Mouse (Mus musculus): ENCODE data around the gene Nfkb1. TPM values are rescaled to one million over a fixed set of nuclear protein-coding genes. Genes with fewer than 3 reads are reported as not detected.

Gene Nfkb1
- total RNA-seq, 2 experiments from 2014 or later = 104 to 181 TPM

DNA sequence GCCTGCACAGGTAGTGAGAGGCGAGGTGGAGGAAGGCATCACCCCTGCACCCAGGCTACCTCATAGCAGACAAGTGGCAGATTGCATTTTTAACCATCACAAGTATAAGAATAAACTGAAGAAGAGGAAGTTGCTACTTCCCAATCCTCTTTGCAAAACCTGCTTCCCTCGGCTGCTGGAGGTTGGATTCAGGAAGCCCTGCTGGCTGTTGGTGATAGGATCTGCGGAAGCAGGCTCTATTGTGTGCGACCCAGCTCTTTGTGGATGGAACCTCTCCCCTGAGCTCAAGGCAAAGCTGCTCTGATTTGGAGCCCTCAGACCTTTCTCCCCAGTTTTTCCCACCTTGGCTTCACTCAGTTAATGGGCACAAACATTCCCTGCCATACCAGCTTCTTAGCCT, 94.3 kb downstream of the Nfkb1 start:
- ATAC-seq (ENCODE audit: poor library complexity, severe bottlenecking) = peak; percentile 75

DNA sequence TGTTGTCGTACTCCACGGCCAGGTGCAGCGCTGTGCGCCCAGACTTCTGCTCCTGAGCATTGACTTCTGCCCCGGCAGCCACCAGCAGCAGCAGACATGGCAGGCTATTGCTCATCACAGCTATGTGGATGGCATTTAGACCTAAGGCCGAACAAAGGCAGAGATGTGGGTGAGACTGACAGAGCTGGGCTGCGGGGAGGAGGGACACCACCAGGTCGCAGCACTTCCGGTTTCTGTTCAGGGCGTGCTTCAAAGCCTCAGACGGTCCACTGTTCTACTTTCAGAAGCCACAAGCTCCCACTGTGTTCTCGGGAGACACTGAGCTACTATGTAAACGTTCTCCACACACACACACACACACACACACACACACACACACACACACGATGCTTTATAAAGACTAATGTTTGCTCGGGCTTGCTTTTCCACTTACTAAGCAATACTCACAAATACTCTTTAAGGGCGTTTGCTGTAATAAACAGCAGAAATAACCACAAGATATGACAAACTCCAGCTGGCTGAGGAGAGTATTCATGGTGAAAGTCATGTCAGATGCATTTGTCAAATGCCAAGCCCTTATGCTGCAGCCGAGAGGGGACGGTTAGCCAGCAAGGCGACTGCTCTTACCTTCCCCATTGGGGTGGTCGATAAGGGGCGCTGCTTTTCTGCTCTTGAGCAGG, 97.0 kb downstream of the Nfkb1 start:
- peak; percentile 73 for ATAC-seq (ENCODE audit: poor library complexity, severe bottlenecking)

DNA sequence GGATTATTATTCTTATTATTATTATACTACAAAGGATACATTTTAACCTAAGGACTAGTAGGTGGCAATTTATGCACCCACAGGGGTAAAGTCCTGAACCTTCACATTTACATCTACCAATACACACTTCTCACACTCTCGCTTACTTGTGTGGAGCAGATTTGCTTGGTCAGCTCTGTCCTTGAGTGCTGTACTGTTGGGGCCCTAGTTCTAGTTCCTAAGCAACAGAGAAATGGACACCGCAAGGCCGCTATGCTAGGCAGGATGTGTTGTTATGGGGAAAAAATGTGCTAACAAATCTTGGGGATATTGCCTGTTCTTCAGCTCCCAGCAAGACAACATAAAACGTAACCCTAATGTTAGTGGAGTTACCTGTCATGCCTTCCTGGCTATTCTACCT, 99.3 kb downstream of the Nfkb1 start:
- ATAC-seq (ENCODE audit: poor library complexity, severe bottlenecking) = no peak

DNA sequence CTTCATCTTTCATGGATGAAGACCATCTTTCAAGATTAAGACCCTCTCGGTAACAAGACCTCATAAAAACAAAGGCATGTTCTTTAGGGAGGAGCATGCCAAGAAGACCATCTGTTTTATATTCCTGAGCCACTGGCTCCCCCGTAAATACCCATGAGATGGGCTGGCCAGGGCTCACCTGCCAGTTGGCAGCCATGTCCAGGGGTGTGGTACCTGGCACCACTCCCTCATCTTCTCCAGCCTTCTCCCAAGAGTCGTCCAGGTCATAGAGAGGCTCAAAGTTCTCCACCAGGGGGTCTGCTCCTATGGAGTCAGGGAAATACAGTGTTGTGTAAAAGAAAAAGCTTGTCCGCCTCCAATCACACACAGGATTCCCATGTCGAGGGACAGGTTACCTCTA, 100.0 kb downstream of the Nfkb1 start:
- no peak for ATAC-seq (ENCODE audit: poor library complexity, severe bottlenecking)

DNA sequence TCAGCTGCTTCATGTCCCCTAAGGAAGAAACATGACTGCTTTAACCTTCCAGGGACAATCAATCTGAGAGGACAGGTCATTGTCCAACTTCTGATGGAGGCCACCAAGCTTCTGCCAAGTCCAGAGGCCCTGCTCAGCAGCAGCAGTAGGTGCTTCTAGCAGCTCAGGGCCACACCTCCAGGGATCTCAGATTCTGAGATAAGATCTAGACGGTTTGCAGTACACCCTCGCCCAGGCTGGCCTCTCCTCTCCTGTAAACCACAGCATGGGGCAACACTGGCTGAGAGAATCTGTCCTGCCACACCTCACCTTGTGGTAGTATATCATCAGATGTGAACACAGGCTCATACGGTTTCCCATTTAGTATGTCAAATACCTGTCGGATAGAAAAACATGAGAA, 100.9 kb downstream of the Nfkb1 start:
- peak; percentile 58 for ATAC-seq (ENCODE audit: poor library complexity, severe bottlenecking)

DNA sequence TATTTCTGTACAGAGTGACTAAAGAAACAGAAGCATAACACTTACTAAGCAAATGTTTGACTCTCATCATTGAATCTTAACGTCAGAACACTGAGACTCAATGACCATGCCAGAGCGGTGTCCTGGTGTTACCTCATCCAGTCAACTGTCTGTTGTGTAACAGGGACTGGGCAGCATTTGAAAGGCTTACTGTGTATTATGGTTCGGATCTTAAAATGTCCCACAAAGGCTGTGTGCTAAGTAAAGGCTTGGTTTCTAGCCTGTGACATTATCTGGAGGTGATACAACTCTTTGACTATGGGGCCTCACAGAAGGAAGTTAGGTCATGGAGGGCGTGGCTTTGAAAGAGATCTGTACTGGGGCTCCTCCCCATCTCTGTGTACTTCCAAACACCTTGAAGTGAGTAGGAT, 104.9 kb downstream of the Nfkb1 start:
- peak; percentile 61 for ATAC-seq (ENCODE audit: poor library complexity, severe bottlenecking)

DNA sequence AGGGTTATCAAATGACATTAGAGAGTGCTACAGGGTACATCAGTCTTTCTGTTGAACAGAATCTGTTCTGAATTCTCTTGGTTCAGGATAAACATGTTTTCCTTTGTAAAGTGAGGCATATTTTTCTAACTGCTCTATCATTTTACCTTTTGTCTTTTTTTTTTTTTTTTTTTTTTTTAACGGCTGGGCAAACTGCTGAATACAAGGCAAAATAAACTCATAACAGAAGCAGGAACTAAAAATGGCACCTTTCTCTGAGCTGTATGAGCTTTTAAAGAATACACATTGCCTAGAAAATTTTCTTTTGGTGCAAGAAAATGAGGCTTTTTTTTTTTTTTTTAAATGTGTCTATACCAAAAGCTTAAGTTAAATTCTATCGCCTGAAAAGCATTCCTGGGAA, 105.3 kb downstream of the Nfkb1 start:
- ATAC-seq (ENCODE audit: poor library complexity, severe bottlenecking) = no peak

DNA sequence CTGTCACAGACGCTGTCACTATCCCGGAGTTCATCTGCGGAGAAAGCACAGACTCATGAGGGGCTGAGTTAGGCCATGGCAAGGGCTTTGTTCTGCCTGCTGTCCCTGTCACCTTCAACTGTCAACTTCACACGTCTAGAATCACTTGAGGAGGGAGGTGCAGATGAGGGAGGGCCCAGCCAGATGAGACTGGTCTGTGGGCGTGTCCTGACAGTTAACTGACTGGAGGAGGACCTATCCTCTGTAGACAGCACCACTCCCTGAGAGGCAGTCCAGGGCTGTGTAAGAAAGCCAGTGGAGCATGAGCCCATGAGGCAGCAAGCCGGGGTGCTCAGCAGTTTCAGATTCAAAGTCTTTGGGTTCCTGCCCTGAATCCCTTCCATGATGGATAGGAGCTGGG, 105.9 kb downstream of the Nfkb1 start:
- peak; percentile 32 for ATAC-seq (ENCODE audit: poor library complexity, severe bottlenecking)

DNA sequence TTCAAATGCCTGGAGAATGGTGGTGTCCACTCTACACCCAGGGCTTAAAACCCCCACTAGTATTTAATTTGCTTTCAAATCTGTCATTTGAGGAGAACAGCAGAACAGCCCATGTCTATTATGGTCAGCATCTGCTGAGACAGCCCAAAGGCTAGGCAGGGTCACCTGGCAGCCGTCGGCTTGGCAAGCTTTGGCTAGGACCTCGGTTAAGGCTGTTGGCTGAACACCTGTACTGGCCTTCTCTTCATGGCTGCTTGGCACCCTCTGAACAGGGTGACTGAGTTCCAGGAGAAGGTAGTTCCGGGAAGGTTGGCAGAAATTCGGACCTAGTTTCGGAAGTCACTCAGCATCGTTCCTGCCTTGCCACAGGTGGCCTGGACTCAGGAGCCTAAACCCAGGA, 109.1 kb downstream of the Nfkb1 start:
- ATAC-seq (ENCODE audit: poor library complexity, severe bottlenecking) = no peak

DNA sequence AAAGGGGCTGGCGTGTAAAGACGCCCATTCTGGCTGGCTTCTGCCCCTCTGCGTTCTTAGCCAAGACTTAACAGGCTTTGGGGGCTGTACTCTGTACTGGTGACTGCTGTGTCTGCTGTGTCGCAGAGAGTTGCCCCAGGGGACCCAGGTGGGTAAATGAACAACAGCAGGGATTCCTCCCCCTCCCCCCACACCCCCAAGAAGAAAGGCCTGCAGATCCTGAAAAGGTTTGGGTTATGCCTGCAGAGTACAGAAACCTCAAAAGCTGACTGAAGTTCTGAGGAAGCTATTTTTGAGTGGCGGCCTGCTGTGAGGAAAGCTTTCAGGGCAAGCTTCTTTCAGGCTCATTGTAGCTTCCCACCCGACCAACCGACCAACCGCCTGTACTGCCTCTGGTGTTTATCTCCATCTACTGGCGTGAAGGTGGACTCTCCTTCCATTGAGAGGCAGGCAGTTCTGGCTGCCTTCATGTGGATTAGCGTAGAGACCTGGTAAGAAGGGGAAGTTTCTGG, 109.7 kb downstream of the Nfkb1 start:
- ATAC-seq (ENCODE audit: poor library complexity, severe bottlenecking) = peak; percentile 51

DNA sequence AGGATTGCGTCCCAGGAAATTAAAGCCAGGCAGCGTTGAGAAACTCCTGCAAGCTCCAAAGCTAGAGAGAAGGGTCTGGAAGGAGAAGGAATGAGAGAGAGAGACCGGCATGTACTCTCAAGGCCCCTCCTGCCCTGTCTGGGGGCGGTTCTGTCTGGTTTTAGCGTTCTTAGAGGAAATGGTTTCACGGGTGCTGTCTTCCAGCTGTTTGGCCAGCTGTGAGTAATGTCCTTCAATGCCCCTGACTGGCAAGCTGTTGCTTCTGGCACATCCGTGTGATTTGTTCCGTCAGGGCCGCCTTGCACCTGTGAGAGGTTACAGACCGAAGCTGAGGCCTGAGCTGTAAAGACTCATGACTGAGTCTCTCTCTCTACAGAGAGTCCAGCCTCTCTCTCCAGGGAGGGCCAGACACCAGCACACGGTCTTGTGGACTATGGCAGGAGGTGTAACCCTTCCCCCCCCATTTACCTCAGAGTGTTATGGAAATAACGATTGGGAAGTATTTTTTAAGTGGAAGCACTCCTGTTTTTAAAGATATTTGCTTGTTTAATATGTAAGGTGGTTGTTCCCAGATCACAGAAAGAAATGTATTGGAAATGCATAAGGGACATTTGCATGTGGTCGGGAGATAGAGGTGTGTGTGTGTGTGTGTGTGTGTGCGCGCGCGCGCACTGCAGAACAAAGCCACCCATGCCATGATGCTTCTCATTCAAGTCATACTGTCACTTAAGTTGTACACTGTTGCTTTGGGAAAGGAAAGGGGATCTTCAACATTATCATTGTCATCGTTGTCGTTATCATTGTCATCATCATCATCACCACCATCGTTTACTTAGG, 110.7 kb downstream of the Nfkb1 start:
- peak; percentile 24 for ATAC-seq (ENCODE audit: poor library complexity, severe bottlenecking)

DNA sequence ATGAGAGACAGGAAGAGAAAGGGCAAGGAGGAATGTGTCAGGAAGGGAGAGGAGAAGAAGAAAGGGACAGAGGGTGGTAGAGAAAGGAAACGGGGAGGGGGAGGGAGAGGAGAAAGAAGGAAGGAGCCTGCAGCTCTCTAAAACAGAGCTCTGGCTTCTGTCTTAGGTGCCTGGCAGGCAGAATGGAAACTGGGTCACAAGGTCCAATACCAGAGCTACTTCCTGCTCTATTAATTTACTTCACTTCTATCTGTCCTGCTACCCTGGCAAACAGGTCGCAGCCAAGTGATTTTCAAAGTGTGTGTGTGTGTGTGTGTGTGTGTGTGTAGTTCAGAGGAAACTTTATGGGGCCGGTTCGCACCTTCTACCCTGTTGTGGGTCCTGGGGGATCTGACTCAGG, 112.2 kb downstream of the Nfkb1 start:
- peak; percentile 19; the same call in 1 of the 2 replicates for ATAC-seq (ENCODE audit: poor library complexity, severe bottlenecking)

DNA sequence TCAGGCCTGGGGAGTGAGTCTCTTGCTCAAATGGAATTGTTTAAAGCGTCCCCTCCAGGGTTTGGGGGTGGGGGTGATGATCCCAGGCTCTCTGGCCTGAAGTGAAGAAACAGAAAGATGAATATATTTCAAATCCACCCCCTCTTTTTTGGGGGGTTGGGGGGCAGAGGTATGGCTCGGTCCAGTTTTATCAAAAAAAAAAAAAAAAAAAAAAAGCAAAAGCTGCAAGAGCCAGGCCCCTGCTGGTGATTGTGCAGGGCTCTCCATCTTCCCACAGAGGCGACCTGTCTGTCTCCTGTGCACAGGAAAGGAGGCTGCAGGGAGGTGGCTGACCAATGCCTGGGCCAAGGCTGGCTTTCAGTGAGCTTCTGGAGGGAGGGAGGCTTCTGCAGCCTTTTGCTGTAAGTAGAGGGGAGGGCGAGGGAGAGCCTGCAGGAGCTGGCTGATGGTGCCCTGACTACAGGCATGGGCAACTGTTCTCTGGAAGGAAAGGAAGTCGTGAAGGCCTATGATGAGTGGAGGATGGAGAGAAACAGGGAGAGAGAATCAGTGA, 112.7 kb downstream of the Nfkb1 start:
- ATAC-seq (ENCODE audit: poor library complexity, severe bottlenecking) = no peak

DNA sequence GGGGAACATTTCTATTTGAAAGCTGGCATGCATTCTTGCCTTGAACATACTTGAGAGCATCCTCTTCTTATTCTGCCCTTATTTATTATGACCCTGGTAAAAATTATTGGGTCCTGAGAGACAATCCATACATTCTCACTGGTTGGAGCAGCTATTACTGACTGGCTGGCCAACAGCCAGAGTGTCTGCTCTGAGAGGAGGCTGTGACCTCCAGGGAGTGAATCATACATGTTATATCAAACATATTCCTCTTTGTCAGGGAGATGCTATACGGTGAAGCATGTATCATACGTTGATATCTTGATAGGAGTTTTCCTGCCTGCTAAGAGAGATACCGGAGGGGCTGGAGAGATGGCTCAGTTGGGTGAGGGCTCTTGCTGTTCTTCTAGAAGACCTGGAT, 116.2 kb downstream of the Nfkb1 start:
- ATAC-seq (ENCODE audit: poor library complexity, severe bottlenecking) = no peak

DNA sequence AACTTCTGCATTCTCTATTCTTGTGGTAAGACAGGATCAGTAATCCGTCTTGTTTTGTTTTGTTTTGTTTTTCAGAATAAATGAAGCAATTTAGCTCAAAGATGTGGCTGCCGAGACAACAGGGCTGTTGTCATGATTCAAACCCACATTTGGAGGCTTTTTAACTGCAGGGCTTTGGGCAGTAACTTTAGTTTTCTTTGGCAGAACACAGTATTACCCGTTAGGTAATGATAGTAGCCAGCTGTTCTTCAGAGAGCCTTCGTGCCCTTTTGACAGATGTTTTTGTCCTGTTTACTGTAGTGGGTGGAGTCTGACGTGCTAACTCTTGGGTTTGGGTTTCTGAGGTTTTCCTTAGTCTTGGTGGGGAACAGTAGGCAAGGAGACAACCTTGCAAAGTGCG, 118.3 kb downstream of the Nfkb1 start:
- no peak for ATAC-seq (ENCODE audit: poor library complexity, severe bottlenecking)

DNA sequence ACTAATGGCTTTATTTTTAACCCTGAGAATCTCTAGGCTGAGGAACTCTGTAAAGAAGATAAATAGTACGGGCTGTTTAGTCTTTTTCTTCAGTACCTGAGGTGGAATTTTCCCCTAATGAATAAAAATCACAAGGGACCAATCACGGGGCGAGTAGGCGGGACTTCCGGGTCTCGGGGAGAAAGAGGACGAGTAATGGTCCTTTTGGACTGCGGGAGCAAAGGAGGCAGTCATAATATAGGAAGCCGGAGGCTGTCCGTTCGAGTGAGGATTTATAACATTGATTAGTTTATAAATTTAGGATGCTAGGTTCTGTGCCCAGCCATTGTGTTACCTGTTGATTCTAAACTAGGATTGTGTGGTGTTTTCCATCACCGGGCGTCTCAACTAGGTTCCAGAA, 119.8 kb downstream of the Nfkb1 start:
- ATAC-seq (ENCODE audit: poor library complexity, severe bottlenecking) = no peak

DNA sequence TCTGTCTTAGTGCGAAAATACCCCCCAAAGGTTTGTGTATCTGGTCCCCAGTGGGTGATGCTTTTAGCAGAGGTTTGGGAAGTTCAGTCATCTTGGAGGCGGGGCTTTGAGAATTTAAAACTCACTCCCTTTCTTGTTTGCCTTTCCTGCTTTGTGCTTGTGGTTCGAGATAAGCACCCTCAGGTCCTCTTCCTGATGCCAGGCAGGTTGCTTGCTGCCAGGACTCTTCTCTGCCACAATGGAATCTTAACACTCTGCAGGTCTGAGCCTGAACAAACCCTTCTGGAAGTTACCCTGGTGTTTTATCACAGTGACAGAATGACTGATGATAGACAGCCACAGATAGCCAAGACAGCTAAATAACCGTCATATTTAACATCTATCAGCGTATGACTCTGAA, 122.7 kb downstream of the Nfkb1 start:
- no peak for ATAC-seq (ENCODE audit: poor library complexity, severe bottlenecking)

DNA sequence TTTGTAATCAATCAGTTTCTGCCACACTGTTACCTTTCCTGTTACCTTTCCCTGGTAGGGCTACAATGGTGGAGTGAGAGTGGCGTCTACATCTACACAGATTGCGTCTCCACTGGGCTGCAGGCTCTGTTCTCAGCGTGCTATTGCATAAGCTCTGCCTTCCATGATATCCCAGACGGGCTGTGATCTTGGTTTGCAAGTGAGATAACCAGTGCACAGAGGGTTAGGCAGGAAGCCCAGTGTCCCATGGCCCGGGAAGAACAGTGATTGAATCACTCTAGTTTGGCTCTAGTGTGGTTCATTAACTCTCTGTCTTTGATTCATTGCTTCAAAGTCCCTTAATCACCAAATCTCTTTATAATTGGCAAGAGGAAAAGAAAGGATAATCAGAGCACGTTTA, 123.5 kb downstream of the Nfkb1 start:
- ATAC-seq (ENCODE audit: poor library complexity, severe bottlenecking) = no peak

DNA sequence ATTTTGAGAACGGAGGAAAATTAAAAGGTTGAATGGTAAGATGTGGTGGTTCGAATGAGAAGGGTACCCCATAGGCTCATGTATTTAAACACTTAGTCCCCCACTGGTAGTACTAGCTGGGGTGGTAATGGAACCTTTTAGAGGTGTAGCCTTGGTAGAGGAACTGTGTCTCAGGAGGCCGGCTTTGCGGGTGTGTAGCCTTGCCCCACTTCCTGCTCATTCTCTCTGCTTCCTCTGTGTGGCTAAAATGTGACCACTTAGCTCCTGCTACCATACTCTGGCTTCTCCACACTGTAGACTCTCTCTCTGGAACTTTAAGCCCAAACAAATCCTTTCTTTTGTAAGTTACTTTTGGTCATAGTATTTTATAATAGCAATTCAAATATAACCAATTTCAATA, 126.0 kb downstream of the Nfkb1 start:
- peak; percentile 99 for ATAC-seq (ENCODE audit: poor library complexity, severe bottlenecking)

DNA sequence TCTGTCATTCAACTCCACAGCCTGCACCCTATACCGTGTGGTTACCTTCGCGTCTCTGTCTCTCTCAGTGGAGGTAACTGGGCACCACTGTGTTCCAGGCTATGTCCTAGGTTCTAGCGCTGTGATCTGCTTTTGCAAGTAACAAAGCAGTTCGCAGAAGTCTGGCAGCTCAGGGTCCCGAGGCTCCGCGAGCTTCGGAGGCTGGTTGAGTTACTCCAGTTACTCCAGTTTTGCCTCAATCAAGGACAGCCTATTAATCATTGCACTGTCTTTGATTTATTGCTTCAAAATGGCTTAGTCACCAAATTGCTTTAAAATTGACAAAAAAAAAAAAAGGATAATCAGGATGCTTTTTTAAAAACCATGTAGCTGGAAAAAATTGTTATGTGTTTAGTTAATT, 126.6 kb downstream of the Nfkb1 start:
- ATAC-seq (ENCODE audit: poor library complexity, severe bottlenecking) = no peak

DNA sequence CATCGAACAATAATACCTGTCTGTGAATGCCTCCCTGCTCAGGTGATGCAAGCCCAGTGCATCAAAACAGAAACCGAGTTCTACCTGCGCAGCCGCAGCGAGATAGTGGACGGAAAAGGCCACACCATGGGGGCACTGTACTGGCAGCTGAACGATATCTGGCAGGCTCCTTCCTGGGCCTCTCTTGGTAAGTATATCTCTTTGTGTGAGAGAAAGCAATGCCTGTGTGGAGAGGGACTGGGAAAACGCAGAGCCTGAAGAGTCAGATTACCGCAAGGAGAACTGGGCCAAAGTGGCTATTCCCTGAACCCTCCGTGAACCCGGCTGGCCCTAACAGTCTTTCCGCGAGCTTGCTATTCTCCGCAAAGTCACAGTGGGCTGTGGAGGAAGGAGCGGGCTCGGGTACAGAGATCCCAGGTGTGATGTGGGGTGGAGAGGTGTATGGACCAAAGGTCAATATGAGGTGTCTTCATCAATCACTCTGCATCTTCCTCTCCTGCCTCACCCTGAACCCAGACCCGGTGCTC, 128.1 kb downstream of the Nfkb1 start:
- ATAC-seq (ENCODE audit: poor library complexity, severe bottlenecking) = no peak

DNA sequence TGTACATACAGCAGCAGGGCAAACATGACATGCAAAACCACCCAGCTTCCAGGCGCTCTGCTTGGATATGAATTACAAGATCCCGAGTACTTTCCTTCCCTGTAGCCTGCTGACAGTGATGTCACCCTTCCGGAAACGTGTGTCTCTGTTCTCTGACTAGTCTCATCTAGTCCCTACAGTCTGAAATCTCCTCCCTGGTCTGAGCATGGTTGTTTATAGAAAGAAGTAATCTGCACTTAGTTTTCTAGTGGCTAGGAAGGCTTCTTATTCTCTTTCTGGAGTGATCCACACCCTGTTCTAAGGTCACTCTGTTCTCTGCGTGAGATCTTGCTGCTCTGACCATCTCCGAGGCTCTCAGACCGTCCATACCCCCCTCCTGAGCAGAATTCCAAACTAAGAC, 129.3 kb downstream of the Nfkb1 start:
- ATAC-seq (ENCODE audit: poor library complexity, severe bottlenecking) = no peak
